Mouse (Mus musculus) ES-E14 (cell line): ENCODE measurements at regions not wholly inside any gene's neighbourhood (a gene's known extent, or its start where the extent isn't known, plus 50 kb on each side); places are given as distances from the start of the nearest gene placed in this dataset.

Experiments
- CHD2 ChIP-seq: IDR thresholded peaks from 2 replicates; pipeline ENCODE4 v1.6.1; 2014; ENCODE audit warnings: mild to moderate bottlenecking, low read depth, low read length, inconsistent platforms
- ZC3H11A ChIP-seq: IDR thresholded peaks from 2 replicates; pipeline ENCODE4 v1.6.1; 2012; ENCODE audit warnings: low read depth, mild to moderate bottlenecking, inconsistent platforms, low read length, borderline replicate concordance

DNA sequence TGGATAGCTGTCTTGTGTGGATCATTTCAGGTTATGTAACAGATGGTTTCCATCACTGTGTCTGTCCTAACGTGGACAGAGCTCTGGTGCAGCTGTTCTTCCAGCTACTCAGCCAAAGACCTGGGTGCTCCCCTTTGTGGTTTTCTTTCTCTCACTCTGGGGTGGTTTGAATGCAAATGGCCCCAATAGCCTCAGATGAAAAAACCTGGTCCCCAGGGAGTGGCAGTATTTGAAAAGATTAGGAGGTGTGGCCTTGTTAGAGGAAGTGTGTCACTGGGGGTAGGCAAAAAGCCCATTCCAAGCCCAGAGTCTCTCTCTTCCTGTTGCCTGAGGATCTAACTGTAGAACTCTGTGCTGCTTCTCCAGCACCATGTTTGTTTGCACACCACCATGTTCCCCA is 98.9 kb upstream of the Zfp746 start:
- no peak for TF ChIP-seq ZC3H11A
- no peak for TF ChIP-seq CHD2
